Mouse (Mus musculus) ES-Bruce4 (cell line): ENCODE measurements around the gene Cdc42ep5.

ENCODE experiments used
- CTCF ChIP-seq: IDR thresholded peaks from one replicate; pipeline ENCODE4 v1.8.1; 2011; ENCODE audit warnings: low read depth, low read length
- EP300 ChIP-seq: IDR thresholded peaks from 2 replicates; pipeline ENCODE4 v1.6.1; 2011; ENCODE audit warnings: low read depth, low read length; ENCODE audit not compliant: insufficient read depth
- POLR2A ChIP-seq: IDR thresholded peaks from one replicate; pipeline ENCODE4 v1.8.1; 2011; ENCODE audit warnings: low read length; ENCODE audit not compliant: insufficient read depth

DNA sequence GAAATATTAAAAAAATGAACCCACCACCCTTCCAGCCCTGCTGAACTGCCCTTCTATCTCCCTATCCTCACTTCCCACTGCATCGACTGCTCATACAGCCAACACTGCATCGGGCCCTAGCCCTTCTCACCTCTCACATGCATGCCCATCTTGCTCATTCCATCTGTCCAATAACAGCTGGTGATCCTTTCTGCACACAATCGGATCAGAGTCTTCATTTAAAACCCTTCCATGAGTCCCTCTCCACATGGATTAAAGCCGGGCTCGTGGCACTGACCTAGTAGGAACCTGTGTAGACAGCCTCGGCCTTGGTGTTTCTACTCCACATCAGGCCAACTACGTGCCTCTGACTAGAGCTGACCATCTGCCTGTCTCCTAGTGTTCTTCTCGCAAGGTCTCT is 32.7 kb downstream of the Cdc42ep5 start:
- no peak for TF ChIP-seq POLR2A
- TF ChIP-seq CTCF, result no peak
- TF ChIP-seq EP300, result no peak
